Mouse (Mus musculus) layer of hippocampus, postnatal 36 days (tissue): ENCODE results near the gene Smarcc2. TPM values are rescaled to one million over a fixed set of nuclear protein-coding genes. Genes with fewer than 3 reads are reported as not detected.
A peak's percentile ranks its signal among the peaks of the same experiment; 100 is the strongest.
"Not testable (repeated sequence)": the region's sequence is repeated elsewhere in the genome, so short reads cannot be mapped to it uniquely, and the experiment has no call there.

Source experiments
- DNase-seq, 2 experiments: peaks; one replicate each; pipeline ENCODE4 v3.0.0; 2022
- total RNA-seq, 2 experiments: library from RNA; stranded (reverse); gene quantifications; 2 replicates each; pipeline ENCODE4 v1.2.3; 2021

Smarcc2 gene
- total RNA-seq, 2 experiments from 2014 or later, result 226 to 234 TPM

DNA sequence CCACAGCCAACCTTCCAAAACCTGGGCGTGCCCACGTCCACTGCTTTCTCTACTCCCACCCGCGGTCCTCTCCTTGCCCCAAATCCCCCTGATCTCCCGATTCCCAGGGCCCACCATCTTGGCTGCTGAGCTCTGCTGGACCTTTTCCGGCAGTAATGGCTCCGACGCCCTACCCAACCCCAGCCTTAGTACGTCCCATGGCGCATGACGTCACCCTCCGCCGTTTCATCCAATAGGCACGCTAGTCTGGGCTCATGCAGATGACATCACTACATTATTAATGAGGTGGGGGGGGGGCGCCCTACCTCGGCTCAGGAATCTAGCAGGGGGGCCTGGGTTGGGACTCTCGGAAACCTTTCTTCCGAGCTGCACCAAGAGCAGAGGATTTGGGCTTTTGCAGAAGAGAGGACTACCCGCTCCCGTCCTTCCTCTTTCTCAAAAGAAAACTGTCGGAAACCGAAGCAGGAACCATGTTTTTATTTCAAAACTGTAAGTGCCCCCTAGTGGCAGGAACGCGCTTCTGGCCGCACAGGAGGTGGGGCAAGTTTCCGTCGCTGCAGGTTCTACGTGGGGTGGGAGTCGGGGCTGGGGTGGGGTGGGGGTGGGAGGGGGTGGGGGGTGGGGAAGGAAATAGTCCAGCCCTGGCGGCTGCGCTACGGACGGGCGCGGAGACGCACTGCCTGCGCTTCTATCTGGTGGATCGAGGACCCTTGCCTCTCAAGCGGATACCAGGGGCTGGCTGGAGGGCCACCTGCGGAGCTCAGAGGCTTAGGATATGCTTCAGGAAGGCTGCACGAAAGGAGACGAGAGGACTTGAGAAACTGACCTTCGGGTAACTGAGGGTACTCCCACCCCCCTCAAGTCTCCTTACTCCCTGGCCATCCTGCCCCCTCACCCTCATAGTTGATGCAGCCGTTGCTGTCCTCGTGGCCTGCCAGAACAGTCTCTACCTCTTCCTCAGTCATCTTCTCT is 34.9 kb downstream of the Smarcc2 start, which contains the start of gene Myl6:
Gene Myl6, minus strand, starts transcription at position 451 of the 972 bp plus-strand sequence.
- peak; percentile 96 to 97 for DNase-seq

- no peak for DNase-seq
Measured at GRCm38 (mm10) chr10:128494667-128495245, 35.7 kb downstream of the Smarcc2 start.

- DNase-seq, result no peak
Measured at GRCm38 (mm10) chr10:128495270-128495669, 36.2 kb downstream of the Smarcc2 start.

DNA sequence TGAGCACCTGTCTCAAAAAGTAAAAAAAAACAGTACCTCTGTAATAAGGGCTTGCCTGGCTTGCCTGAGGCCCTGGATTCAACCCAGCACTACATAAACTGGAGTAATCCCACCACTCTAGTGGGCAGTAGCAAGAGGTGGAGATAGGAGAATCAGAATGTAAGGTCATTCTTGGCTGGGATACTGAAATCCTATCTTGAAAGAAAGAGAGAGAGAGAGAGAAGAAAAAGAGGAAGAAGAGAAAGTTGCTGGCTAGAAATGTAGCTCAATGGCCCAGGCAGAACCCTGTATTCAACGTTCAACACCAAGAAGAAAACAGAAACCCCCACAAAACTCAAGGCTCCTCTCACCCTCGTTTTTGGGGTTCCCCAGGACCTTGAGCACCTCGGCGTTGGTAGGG is 36.9 kb downstream of the Smarcc2 start:
- DNase-seq, result no peak

- DNase-seq, result no peak
Measured at GRCm38 (mm10) chr10:128496509-128497077, 37.5 kb downstream of the Smarcc2 start.

DNA sequence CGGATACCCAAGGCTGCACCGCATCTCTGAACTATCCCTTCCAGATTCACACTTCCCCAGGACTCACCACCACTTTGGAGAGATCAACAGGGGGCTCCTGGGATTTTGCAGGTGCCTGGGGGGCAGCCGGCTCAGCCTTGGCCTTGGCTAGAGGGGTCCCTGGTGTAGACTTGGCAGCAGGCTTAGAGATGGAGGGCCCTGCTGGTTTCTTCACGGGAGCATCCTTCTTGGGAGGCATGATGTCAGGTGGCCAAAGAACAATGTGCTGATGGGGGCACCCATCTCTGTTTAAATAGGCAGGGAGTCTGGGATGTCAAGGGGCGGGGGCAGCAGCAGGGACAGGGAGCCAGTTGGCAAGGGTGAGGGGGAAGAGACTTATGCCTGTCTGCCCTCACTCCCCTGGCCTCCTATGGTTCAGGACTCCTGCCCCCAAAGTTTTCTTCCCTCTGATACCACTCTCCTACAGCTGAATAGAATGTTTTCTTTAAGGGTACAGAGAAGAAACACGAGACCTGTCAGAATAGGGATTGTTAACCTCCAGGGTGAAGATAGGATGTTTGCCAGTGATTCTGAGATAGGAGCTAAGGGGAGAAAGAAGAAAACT is 38.2 kb downstream of the Smarcc2 start:
- DNase-seq, result no peak

DNA sequence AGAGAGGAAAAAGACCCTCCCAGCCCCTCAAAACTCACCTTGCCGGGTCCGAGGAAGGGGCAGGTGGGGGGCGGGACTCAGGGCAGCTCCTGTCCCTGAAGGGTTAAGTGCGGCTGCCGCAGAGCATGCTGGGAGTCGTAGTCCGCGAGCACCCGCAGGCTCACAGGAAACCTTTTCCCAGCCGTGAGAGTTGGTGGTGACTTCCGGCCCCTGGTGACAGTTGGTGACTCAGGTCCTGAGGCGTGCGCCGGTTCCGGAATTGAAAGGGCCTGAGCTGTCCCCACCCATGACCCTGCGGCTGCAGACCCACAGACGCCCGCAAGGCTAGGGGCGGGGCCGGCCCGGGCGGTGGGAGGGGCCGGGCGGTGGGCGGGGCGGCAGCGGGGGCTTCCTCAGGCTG is 39.5 kb downstream of the Smarcc2 start, which contains the start of gene Myl6b:
Gene Myl6b, minus strand, starts transcription at position 96 of the 400 bp plus-strand sequence.
- peak; percentile 94 to 95 for DNase-seq

- peak in 1 of 2 experiments; percentile 56 for DNase-seq
Measured at GRCm38 (mm10) chr10:128499116-128499671, 40.1 kb downstream of the Smarcc2 start.

- no peak for DNase-seq
Measured at GRCm38 (mm10) chr10:128502341-128502740, 43.3 kb downstream of the Smarcc2 start.

DNA sequence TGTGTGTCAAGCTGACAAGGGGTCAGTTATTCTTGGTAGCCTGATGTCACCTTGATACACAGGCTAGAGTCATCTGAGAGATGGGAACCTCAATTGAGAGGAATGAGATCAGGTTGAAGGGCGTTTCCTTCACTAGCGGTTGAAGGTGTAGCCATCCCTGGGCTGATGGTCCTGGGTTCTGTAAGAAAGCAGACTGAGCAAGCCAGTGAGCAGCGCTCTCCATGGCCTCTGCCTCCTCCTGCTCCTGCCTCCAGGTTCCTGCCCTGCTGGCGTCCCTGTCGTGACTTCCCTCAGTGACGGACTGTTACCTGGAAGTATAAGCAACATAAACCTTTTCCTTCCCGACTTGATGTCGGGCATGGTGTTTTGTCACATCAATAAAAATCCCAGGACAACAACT is 44.5 kb downstream of the Smarcc2 start:
- no peak for DNase-seq

DNA sequence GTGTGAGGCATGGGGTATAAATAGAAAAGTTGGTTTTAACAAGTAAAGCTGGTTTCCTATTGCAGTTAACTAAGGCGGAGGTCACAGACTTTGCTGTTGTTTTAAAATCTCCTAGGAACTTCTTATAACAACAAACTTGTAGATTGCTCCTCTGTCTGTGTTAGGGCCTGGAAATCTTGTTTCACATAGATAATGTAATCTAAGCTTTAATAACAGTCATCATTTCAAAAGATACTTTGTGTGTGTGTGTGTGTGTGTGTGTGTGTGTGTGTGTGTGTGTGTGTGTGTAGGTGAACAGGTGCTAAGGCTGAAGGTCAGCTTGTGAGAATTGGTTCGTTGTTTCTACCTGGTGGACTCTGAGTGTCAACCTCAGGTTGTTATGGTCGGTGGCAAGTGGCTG is 45.0 kb downstream of the Smarcc2 start:
- no peak for DNase-seq

- DNase-seq, result no peak
Measured at GRCm38 (mm10) chr10:128504641-128505370, 45.8 kb downstream of the Smarcc2 start.

DNA sequence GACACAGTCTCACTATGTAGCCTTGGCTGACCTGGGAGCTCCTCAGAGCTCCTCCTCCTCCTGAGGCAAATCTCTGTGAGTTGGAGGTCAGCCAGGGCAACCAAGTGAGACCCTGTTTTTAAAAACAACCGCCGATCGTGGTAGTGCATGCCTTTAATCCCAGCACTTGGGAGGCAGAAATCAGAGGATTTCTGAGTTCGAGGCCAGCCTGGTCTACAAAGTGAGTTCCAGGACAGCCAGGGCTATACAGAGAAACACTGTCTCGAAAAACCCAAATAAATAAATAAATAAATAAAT is 46.3 kb downstream of the Smarcc2 start:
- DNase-seq, result not testable (repeated sequence)

- DNase-seq, result no peak
Measured at GRCm38 (mm10) chr10:128505974-128506373, 46.9 kb downstream of the Smarcc2 start.

GRCm38 (mm10) chr10:128508260-128508659 is 49.2 kb downstream of the Smarcc2 start:
- no peak for DNase-seq

DNA sequence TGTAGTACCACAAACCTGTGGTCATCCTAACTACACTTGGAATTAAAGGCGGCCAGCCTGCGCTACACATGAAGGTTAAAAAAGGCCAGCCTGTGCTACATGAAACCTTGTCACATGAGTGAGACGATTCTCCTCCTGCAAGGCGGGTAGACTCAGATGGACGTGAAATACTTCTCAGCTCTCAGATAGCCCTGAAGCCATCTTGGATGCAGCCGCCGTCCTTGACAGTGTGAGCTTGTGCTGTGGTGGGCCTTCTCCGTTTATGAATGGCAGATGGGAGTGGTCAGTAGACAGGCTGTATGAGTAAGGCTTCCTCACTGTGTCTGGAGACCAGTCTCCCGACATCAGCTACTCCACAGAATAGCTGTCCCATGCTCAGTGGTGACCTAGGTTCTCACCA is 50.2 kb downstream of the Smarcc2 start:
- DNase-seq, result no peak

GRCm38 (mm10) chr10:128509831-128510230 is 50.8 kb downstream of the Smarcc2 start:
- DNase-seq, result no peak

DNA sequence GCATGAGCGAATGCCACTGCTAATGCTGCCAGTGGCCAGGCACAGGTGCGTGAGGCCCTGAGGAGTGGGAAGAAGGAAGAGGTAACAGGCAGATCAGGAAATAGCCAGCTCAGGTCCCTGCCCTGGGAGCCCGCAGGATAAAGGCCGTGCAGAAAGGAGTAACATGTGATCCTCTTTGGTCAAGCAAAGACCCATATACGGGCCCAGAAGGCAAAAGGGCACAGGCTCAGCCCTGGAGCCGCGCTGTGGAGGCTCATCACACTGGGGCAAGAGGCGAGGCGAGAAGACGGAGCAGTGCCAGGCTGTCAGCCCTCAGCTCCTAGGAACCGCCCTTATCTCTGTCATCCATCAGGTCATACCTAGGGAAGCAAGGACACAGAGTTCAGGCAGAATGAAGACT is 51.3 kb downstream of the Smarcc2 start:
- DNase-seq, result no peak

DNA sequence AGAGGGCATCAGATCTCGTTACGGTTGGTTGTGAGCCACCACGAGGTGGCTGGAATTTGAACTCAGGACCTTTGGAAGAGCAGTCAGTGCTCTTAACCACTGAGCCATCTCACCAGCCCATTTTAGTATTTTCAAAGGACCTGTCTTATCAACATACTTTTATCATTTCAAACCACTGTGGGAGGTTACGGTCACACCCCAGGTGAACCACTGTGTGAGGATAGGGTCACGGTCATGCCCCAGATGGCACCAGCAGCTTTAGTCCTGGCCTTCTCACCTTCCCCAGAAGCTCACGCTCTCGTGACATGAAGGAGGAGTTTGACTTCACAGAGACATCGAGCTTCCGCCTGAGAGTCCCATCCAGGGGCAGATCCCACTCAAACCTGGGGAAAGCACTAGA is 52.1 kb downstream of the Smarcc2 start:
- DNase-seq, result no peak

- DNase-seq, result no peak
Measured at GRCm38 (mm10) chr10:128511761-128512160, 52.7 kb downstream of the Smarcc2 start.

- DNase-seq, result no peak
Measured at GRCm38 (mm10) chr10:128515044-128515443, 56.0 kb downstream of the Smarcc2 start.

DNA sequence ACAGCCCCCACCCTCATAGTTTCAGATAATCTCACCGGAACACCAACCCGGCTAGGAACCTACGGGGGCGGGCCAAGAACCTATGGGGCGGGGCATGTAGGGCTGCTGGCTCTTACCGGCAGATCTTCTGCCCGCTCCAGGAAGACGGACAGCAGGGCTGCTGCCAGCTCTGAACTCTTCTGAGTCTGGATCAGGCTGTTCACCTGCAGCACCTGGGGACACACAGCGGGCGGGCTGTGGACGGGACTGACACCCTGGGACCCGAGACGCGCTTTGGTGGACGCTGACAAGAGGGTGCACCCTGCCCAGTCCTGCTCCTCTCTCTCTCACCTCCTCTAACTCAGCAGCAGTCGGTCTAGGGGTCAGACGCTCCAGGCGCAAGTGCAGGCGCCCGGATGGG is 57.0 kb downstream of the Smarcc2 start:
- DNase-seq, result no peak
